Mouse (Mus musculus) CH12.LX (cell line): ENCODE measurements around the gene Gdpd5. TPM values are rescaled to one million over a fixed set of nuclear protein-coding genes. Genes with fewer than 3 reads are reported as not detected.

Source experiments
- DNase-seq: peaks from one replicate; pipeline ENCODE4 v3.0.0-alpha.2; 2013; ENCODE audit errors: extremely low read depth
- H3K27ac ChIP-seq: 2 replicates; pipeline ENCODE4 v1.5.1; 2012; ENCODE audit warnings: low read depth, mild to moderate bottlenecking, control low read depth, moderate library complexity; ENCODE audit not compliant: insufficient read depth
- H3K27me3 ChIP-seq: replicated peaks from 2 replicates; pipeline ENCODE3; 2012; ENCODE audit warnings: inconsistent platforms
- H3K36me3 ChIP-seq, 2 experiments: replicated peaks in 1 of 2; 2 replicates each; pipeline versions ENCODE3 to v1.6.1; 2012; ENCODE audit warnings: inconsistent platforms in 1 of 2, low read length in 1 of 2, mild to moderate bottlenecking in 1 of 2, mixed read lengths in 1 of 2, moderate library complexity in 1 of 2; ENCODE audit not compliant: control insufficient read depth in 1 of 2, insufficient read depth in 1 of 2
- H3K4me1 ChIP-seq, 2 experiments: 2 replicates each; pipeline ENCODE4 v1.6.1; 2012; ENCODE audit warnings: inconsistent platforms in 1 of 2, moderate library complexity in 1 of 2; ENCODE audit not compliant: insufficient read depth in 2 of 2, control insufficient read depth in 1 of 2
- H3K4me2 ChIP-seq: 2 replicates; pipeline ENCODE4 v1.6.1; 2012; ENCODE audit warnings: low read depth, mild to moderate bottlenecking, control low read depth; ENCODE audit not compliant: poor library complexity, insufficient read depth, severe bottlenecking
- H3K4me3 ChIP-seq, 3 experiments: fragments of 150-350 bp in 1 of 3; sonication (generic) in 1 of 3; replicated peaks in 1 of 3; 2 replicates each; pipeline versions ENCODE3 to v1.5.1; 2011 to 2012; ENCODE audit warnings: low read depth in 2 of 3, low read length in 2 of 3, mild to moderate bottlenecking in 2 of 3, moderate library complexity in 2 of 3, control low read depth in 1 of 3, improper control_type of control experiment in 1 of 3, inconsistent platforms in 1 of 3, mixed read lengths in 1 of 3; ENCODE audit not compliant: poor library complexity in 1 of 3
- H3K79me2 ChIP-seq: replicated peaks from 2 replicates; pipeline ENCODE4 v1.6.1; 2012; ENCODE audit warnings: mild to moderate bottlenecking, moderate library complexity; ENCODE audit not compliant: control insufficient read depth, poor library complexity, insufficient read depth, severe bottlenecking; ENCODE audit errors: extremely low read depth
- H3K9ac ChIP-seq: 2 replicates; pipeline ENCODE4 v1.6.1; 2012; ENCODE audit warnings: low read depth, mild to moderate bottlenecking, control low read depth, moderate library complexity; ENCODE audit not compliant: insufficient read depth
- H3K9me3 ChIP-seq: replicated peaks from 2 replicates; pipeline ENCODE3; 2012; ENCODE audit warnings: low read length, inconsistent platforms, mixed read lengths
- BHLHE40 ChIP-seq: IDR thresholded peaks from 2 replicates; pipeline ENCODE4 v1.6.1; 2011; ENCODE audit warnings: mild to moderate bottlenecking, low read depth, low read length, improper control_type of control experiment
- CHD1 ChIP-seq: IDR thresholded peaks from 2 replicates; pipeline ENCODE4 v1.6.1; 2012; ENCODE audit warnings: low read depth, low read length, improper control_type of control experiment, inconsistent platforms
- CHD2 ChIP-seq: IDR thresholded peaks from 2 replicates; pipeline ENCODE4 v1.6.1; 2011; ENCODE audit warnings: low read length, improper control_type of control experiment
- CTCF ChIP-seq, 2 experiments: IDR thresholded peaks in 1 of 2; conservative IDR thresholded peaks in 1 of 2; 2 replicates each; pipeline ENCODE4 v1.5.1; 2011 to 2012; ENCODE audit warnings: low read depth in 2 of 2, low read length in 2 of 2, improper control_type of control experiment in 1 of 2, inconsistent platforms in 1 of 2, mild to moderate bottlenecking in 1 of 2, moderate library complexity in 1 of 2
- E2F4 ChIP-seq: IDR thresholded peaks from 2 replicates; pipeline ENCODE4 v1.6.1; 2011; ENCODE audit warnings: low read depth, low read length, improper control_type of control experiment; ENCODE audit not compliant: insufficient replicate concordance
- ELF1 ChIP-seq: IDR thresholded peaks from 2 replicates; pipeline ENCODE4 v1.6.1; 2014; ENCODE audit warnings: low read depth, mild to moderate bottlenecking, inconsistent platforms, low read length, improper control_type of control experiment
- EP300 ChIP-seq: IDR thresholded peaks from 2 replicates; pipeline ENCODE4 v1.6.1; 2011; ENCODE audit warnings: low read length, improper control_type of control experiment
- ETS1 ChIP-seq: conservative IDR thresholded peaks from 2 replicates; pipeline ENCODE4 v1.6.1; 2012; ENCODE audit warnings: low read depth, mild to moderate bottlenecking, inconsistent platforms, low read length, improper control_type of control experiment, moderate library complexity
- GABPA ChIP-seq: IDR thresholded peaks from 2 replicates; pipeline ENCODE4 v1.6.1; 2012; ENCODE audit warnings: low read depth, low read length, improper control_type of control experiment, inconsistent platforms; ENCODE audit not compliant: insufficient replicate concordance
- HCFC1 ChIP-seq: IDR thresholded peaks from 2 replicates; pipeline ENCODE4 v1.6.1; 2012; ENCODE audit warnings: low read depth, mild to moderate bottlenecking, inconsistent platforms, low read length, improper control_type of control experiment
- IRF4 ChIP-seq: IDR thresholded peaks from 2 replicates; pipeline ENCODE4 v1.6.1; 2014; ENCODE audit warnings: low read depth, mild to moderate bottlenecking, inconsistent platforms, low read length, improper control_type of control experiment
- JUN ChIP-seq: IDR thresholded peaks from 2 replicates; pipeline ENCODE4 v1.6.1; 2011; ENCODE audit warnings: low read depth, mild to moderate bottlenecking, low read length, improper control_type of control experiment, moderate library complexity; ENCODE audit not compliant: insufficient read depth
- JUND ChIP-seq: conservative IDR thresholded peaks from 2 replicates; pipeline ENCODE4 v1.6.1; 2011; ENCODE audit warnings: low read depth, low read length, improper control_type of control experiment
- KAT2A ChIP-seq: IDR thresholded peaks from 2 replicates; pipeline ENCODE4 v1.6.1; 2012; ENCODE audit warnings: low read length, improper control_type of control experiment, inconsistent platforms; ENCODE audit not compliant: insufficient replicate concordance
- MAFK ChIP-seq: IDR thresholded peaks from 2 replicates; pipeline ENCODE4 v1.6.1; 2011; ENCODE audit warnings: low read length, improper control_type of control experiment; ENCODE audit not compliant: insufficient replicate concordance
- MAX ChIP-seq: IDR thresholded peaks from 2 replicates; pipeline ENCODE4 v1.6.1; 2011; ENCODE audit warnings: low read length, improper control_type of control experiment
- MAZ ChIP-seq: IDR thresholded peaks from 2 replicates; pipeline ENCODE4 v1.6.1; 2012; ENCODE audit warnings: low read depth, mild to moderate bottlenecking, inconsistent platforms, low read length, improper control_type of control experiment, moderate library complexity
- MEF2A ChIP-seq: IDR thresholded peaks from 2 replicates; pipeline ENCODE4 v1.6.1; 2014; ENCODE audit warnings: low read depth, mild to moderate bottlenecking, inconsistent platforms, low read length, improper control_type of control experiment, borderline replicate concordance
- MXI1 ChIP-seq: IDR thresholded peaks from 2 replicates; pipeline ENCODE4 v1.6.1; 2011; ENCODE audit warnings: mild to moderate bottlenecking, low read depth, low read length, improper control_type of control experiment
- MYC ChIP-seq: IDR thresholded peaks from 2 replicates; pipeline ENCODE4 v1.6.1; 2011; ENCODE audit warnings: low read depth, mild to moderate bottlenecking, improper control_type of control experiment, low read length
- NELFE ChIP-seq: IDR thresholded peaks from 2 replicates; pipeline ENCODE4 v1.6.1; 2011; ENCODE audit warnings: low read depth, low read length, improper control_type of control experiment
- NRF1 ChIP-seq: IDR thresholded peaks from 2 replicates; pipeline ENCODE4 v1.6.1; 2014; ENCODE audit warnings: low read depth, mild to moderate bottlenecking, inconsistent platforms, low read length, improper control_type of control experiment, moderate library complexity
- PAX5 ChIP-seq: IDR thresholded peaks from 2 replicates; pipeline ENCODE4 v1.6.1; 2012; ENCODE audit warnings: low read length, inconsistent platforms, mixed read lengths
- POLR2A ChIP-seq: IDR thresholded peaks from 2 replicates; pipeline ENCODE4 v1.6.1; 2011; ENCODE audit warnings: low read depth, mild to moderate bottlenecking, improper control_type of control experiment, low read length
- POLR2AphosphoS2 ChIP-seq: IDR thresholded peaks from 2 replicates; pipeline ENCODE4 v1.6.1; 2011; ENCODE audit warnings: low read depth, low read length, improper control_type of control experiment
- RAD21 ChIP-seq: IDR thresholded peaks from 2 replicates; pipeline ENCODE4 v1.6.1; 2011; ENCODE audit warnings: low read depth, mild to moderate bottlenecking, low read length, improper control_type of control experiment, moderate library complexity
- RCOR1 ChIP-seq: conservative IDR thresholded peaks from 2 replicates; pipeline ENCODE4 v1.6.1; 2012; ENCODE audit warnings: low read depth, mild to moderate bottlenecking, inconsistent platforms, low read length, improper control_type of control experiment
- SIN3A ChIP-seq: IDR thresholded peaks from 2 replicates; pipeline ENCODE4 v1.6.1; 2012; ENCODE audit warnings: low read length, improper control_type of control experiment, inconsistent platforms
- SMC3 ChIP-seq: IDR thresholded peaks from 2 replicates; pipeline ENCODE4 v1.6.1; 2011; ENCODE audit warnings: low read depth, low read length, improper control_type of control experiment
- TBP ChIP-seq: conservative IDR thresholded peaks from 2 replicates; pipeline ENCODE4 v1.6.1; 2011; ENCODE audit warnings: low read depth, low read length, improper control_type of control experiment
- TCF12 ChIP-seq: IDR thresholded peaks from 2 replicates; pipeline ENCODE4 v1.6.1; 2014; ENCODE audit warnings: low read depth, mild to moderate bottlenecking, inconsistent platforms, low read length, improper control_type of control experiment
- UBTF ChIP-seq: IDR thresholded peaks from 2 replicates; pipeline ENCODE4 v1.6.1; 2012; ENCODE audit warnings: low read depth, mild to moderate bottlenecking, inconsistent platforms, low read length, improper control_type of control experiment, moderate library complexity
- USF1 ChIP-seq: IDR thresholded peaks from 2 replicates; pipeline ENCODE4 v1.6.1; 2014; ENCODE audit warnings: low read depth, mild to moderate bottlenecking, inconsistent platforms, low read length, improper control_type of control experiment
- USF2 ChIP-seq: conservative IDR thresholded peaks from 2 replicates; pipeline ENCODE4 v1.6.1; 2011; ENCODE audit warnings: low read depth, low read length, improper control_type of control experiment
- ZC3H11A ChIP-seq: IDR thresholded peaks from 2 replicates; pipeline ENCODE4 v1.6.1; 2012; ENCODE audit warnings: low read depth, mild to moderate bottlenecking, inconsistent platforms, low read length, improper control_type of control experiment
- ZKSCAN1 ChIP-seq: IDR thresholded peaks from 2 replicates; pipeline ENCODE4 v1.6.1; 2012; ENCODE audit warnings: low read depth, inconsistent platforms, low read length, improper control_type of control experiment, borderline replicate concordance
- ZMIZ1 ChIP-seq: IDR thresholded peaks from 2 replicates; pipeline ENCODE4 v1.6.1; 2012; ENCODE audit warnings: low read depth, mild to moderate bottlenecking, inconsistent platforms, low read length, improper control_type of control experiment
- ZNF384 ChIP-seq: IDR thresholded peaks from 2 replicates; pipeline ENCODE4 v1.6.1; 2012; ENCODE audit warnings: low read depth, low read length, improper control_type of control experiment, inconsistent platforms
- dilution Hi-C: fragments of 300-500 bp; cut with MboI; formaldehyde crosslinking; loops from 2 replicates; pipeline ENCODE4 v1.14.3; 2020; ENCODE audit warnings: low sequenced_read_pairs; ENCODE audit not compliant: extremely low pct_unique_long_range_greater_than_20kb, extremely low pct_ligation_motif_present
- in situ Hi-C: fragments of 300-500 bp; cut with MboI; formaldehyde crosslinking; loops from 3 replicates; pipeline ENCODE4 v1.14.3; 2019; ENCODE audit warnings: low sequenced_read_pairs, low pct_ligation_motif_present, low pct_unique_long_range_greater_than_20kb, mixed read lengths
- polyA plus RNA-seq: library from polyadenylated mRNA; unstranded; fragments of >175 nt; gene quantifications from 2 replicates; pipeline ENCODE4 v1.2.1, GENCODE M21; 2012; ENCODE audit warnings: low read depth; ENCODE audit not compliant: insufficient read length
- total RNA-seq, 2 experiments: library from RNA; depleted of rRNA; stranded (reverse); fragments of 300-350 nt in 1 of 2; fragments of >200 nt in 1 of 2; gene quantifications; 2 replicates each; pipeline ENCODE4 v1.2.3; 2012 to 2014

Gdpd5 gene
- total and polyA plus RNA-seq, 3 experiments, result 2.4 to 9.1 (median 9.0) TPM

DNA sequence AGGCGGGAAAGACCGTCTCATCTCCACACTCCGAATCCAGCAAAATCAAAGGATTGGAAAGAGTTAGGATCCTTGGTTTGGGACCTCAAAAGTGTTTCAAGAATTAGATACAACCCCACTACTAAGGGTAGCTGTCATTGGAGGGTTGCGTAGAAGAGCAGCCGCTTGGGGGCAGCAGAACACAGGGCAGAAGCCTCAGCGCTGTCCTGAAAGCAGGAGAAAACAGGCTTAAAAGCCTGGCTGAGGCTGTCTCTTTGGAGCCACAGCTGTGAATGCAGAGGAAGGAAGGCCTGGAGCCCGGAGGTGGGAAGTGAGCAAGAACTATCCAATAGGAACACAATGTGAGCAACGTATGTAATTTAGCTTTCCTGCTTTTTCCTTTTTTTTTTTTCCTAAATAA is 119.0 kb downstream of the Gdpd5 start:
- Histone ChIP-seq H3K9me3 (no peaks in the 10 kb centered on the region), H3K79me2 (no peaks in the 10 kb centered on the region), H3K4me2 (no peak overlapping the region), H3K36me3 (no peaks in the 10 kb centered on the region)
- dilution Hi-C loops, result no loop called here
- TF ChIP-seq POLR2AphosphoS2, result no peak
- TF ChIP-seq HCFC1, result no peak
- TF ChIP-seq E2F4, result no peak
- TF ChIP-seq MYC, result no peak
- peak; percentile 59; the same call in 1 of the 2 replicates for TF ChIP-seq NELFE
- TF ChIP-seq ELF1, result 0 out of 2 replicates have a peak, but pooled peaks have one; percentile 22
- TF ChIP-seq MEF2A, result no peak
- TF ChIP-seq GABPA, result no peak
- TF ChIP-seq ZMIZ1, result no peak
- no peak for TF ChIP-seq KAT2A
- TF ChIP-seq IRF4, result peak; percentile 69
- no peak for TF ChIP-seq UBTF
- TF ChIP-seq MXI1, result no peak
- TF ChIP-seq ZC3H11A, result peak; percentile 87
- TF ChIP-seq ZKSCAN1, result no peak
- no peak for TF ChIP-seq USF1
- TF ChIP-seq BHLHE40, result 0 out of 2 replicates have a peak, but pooled peaks have one; percentile 14
- TF ChIP-seq RAD21, result peak; percentile 98
- TF ChIP-seq CHD2, result no peak
- TF ChIP-seq SMC3, result peak; percentile 98
- TF ChIP-seq MAFK, result no peak
- no peak for TF ChIP-seq PAX5
- no peak for TF ChIP-seq JUND
- no peak for TF ChIP-seq JUN
- no peak for TF ChIP-seq CHD1
- TF ChIP-seq TBP, result no peak
- no peak for TF ChIP-seq ETS1
- peak; percentile 63 to 98 for TF ChIP-seq CTCF (conservative IDR thresholded peaks at IDR 0.05 in 1 of 2, IDR thresholded peaks at IDR 0.05 in 1 of 2; ENCODE audit: low read depth in 2 of 2, low read length in 2 of 2)
- TF ChIP-seq USF2, result no peak
- TF ChIP-seq MAX, result 0 out of 2 replicates have a peak, but pooled peaks have one; percentile 29
- TF ChIP-seq TCF12, result no peak
- no peak for TF ChIP-seq EP300
- no peak for TF ChIP-seq RCOR1
- TF ChIP-seq ZNF384, result no peak
- no peak for TF ChIP-seq NRF1
- no peak for TF ChIP-seq MAZ
- TF ChIP-seq SIN3A, result no peak
- no peak for TF ChIP-seq POLR2A
- TF ChIP-seq, all 38 proteins: peak for 9
- H3K27ac ChIP-seq, result no peak overlapping the region
- DNase-seq, result peak; percentile 74
- H3K4me1 ChIP-seq, result no peaks in the 10 kb centered on the region
- in situ Hi-C loops, result loop anchor here (5.0 kb wide), 1 partner anchor 57 kb away; no protein-coding TSS in a partner anchor
- H3K4me3 ChIP-seq, result no peak overlapping the region
- H3K9ac ChIP-seq, result no peak overlapping the region
- H3K27me3 ChIP-seq, result no peaks in the 10 kb centered on the region
